Mouse (Mus musculus): Measurements from ENCODE around the gene Fkrp. TPM values are rescaled to one million over a fixed set of nuclear protein-coding genes. Genes with fewer than 3 reads are reported as not detected.

The Fkrp gene
- polyA plus RNA-seq, 1 experiment, result 41.7 TPM

GRCm38 (mm10) chr7:16809739-16810138 is 6.8 kb downstream of the Fkrp start:
- peak; percentile 71 for DNase-seq
- TF ChIP-seq POLR2A (IDR thresholded peaks at IDR 0.05; ENCODE audit: borderline replicate concordance, extremely low read depth, low read depth, low read length) (no peak), CTCF (IDR thresholded peaks at IDR 0.05; ENCODE audit: insufficient read depth, low read length) (peak; percentile 96)
- H3K4me3 ChIP-seq (replicated peaks; ENCODE audit: extremely low read depth, low read depth, low read length), result no peak overlapping the region
- 23% methylated on average over 10 of the region's 10 CpGs for WGBS
- H3K4me1 ChIP-seq (ENCODE audit: control insufficient read depth, insufficient read depth, low read length), result no peaks in the 10 kb centered on the region

- DNase-seq, result no peak
- TF ChIP-seq POLR2A (IDR thresholded peaks at IDR 0.05; ENCODE audit: borderline replicate concordance, extremely low read depth, low read depth, low read length), result no peak
- no peak for TF ChIP-seq CTCF (IDR thresholded peaks at IDR 0.05; ENCODE audit: insufficient read depth, low read length)
- no peaks in the 10 kb centered on the region for H3K4me1 ChIP-seq (ENCODE audit: control insufficient read depth, insufficient read depth, low read length)
- 65% methylated on average over 9 of the region's 9 CpGs for WGBS
- H3K4me3 ChIP-seq (replicated peaks; ENCODE audit: extremely low read depth, low read depth, low read length), result no peak overlapping the region
These were observed 7.9 kb downstream of the Fkrp start for GRCm38 (mm10) chr7:16808647-16809046.

- TF ChIP-seq CTCF (IDR thresholded peaks at IDR 0.05; ENCODE audit: insufficient read depth, low read length) (peak; percentile 20; the same call in 1 of the 2 replicates), POLR2A (IDR thresholded peaks at IDR 0.05; ENCODE audit: borderline replicate concordance, extremely low read depth, low read depth, low read length) (no peak)
- 84% methylated on average over 9 of the region's 9 CpGs for WGBS
These were observed 8.6 kb downstream of the Fkrp start for GRCm38 (mm10) chr7:16807936-16808335.

GRCm38 (mm10) chr7:16804409-16805028 is 12.0 kb downstream of the Fkrp start:
- H3K4me3 ChIP-seq (replicated peaks; ENCODE audit: extremely low read depth, low read depth, low read length), result no peak overlapping the region
- H3K4me1 ChIP-seq (ENCODE audit: control insufficient read depth, insufficient read depth, low read length), result no peaks in the 10 kb centered on the region
- no peak for DNase-seq
- WGBS, result 25% methylated on average over 8 of the region's 8 CpGs
- TF ChIP-seq POLR2A (IDR thresholded peaks at IDR 0.05; ENCODE audit: borderline replicate concordance, extremely low read depth, low read depth, low read length) (no peak), CTCF (IDR thresholded peaks at IDR 0.05; ENCODE audit: insufficient read depth, low read length) (0 out of 2 replicates have a peak, but pooled peaks have one; percentile 0)

More at GRCm38 (mm10) chr7:16807936-16808335, 8.6 kb downstream of the Fkrp start:
- no peaks in the 10 kb centered on the region for H3K4me1 ChIP-seq (ENCODE audit: control insufficient read depth, insufficient read depth, low read length)
- no peak overlapping the region for H3K4me3 ChIP-seq (replicated peaks; ENCODE audit: extremely low read depth, low read depth, low read length)
- no peak for DNase-seq

- whole genome bisulfite sequencing, result 76% methylated on average over 5 of the region's 5 CpGs
- no peak for TF ChIP-seq CTCF (IDR thresholded peaks at IDR 0.05; ENCODE audit: insufficient read depth, low read length)
- TF ChIP-seq POLR2A (IDR thresholded peaks at IDR 0.05; ENCODE audit: borderline replicate concordance, extremely low read depth, low read depth, low read length), result no peak
- Histone ChIP-seq H3K4me3 (replicated peaks; ENCODE audit: extremely low read depth, low read depth, low read length) (no peak overlapping the region), H3K4me1 (ENCODE audit: control insufficient read depth, insufficient read depth, low read length) (0 out of 2 replicates have a peak, but pooled peaks cover 5% of the 10 kb centered on the region)
- no peak for DNase-seq
These were observed 21.6 kb downstream of the Fkrp start for GRCm38 (mm10) chr7:16794886-16795285.

- 0 out of 2 replicates have a peak, but pooled peaks cover 5% of the 10 kb centered on the region for H3K4me1 ChIP-seq (ENCODE audit: control insufficient read depth, insufficient read depth, low read length)
- DNase-seq, result peak; percentile 56
- no peak for TF ChIP-seq CTCF (IDR thresholded peaks at IDR 0.05; ENCODE audit: insufficient read depth, low read length)
- no peak for TF ChIP-seq POLR2A (IDR thresholded peaks at IDR 0.05; ENCODE audit: borderline replicate concordance, extremely low read depth, low read depth, low read length)
- no peak overlapping the region for H3K4me3 ChIP-seq (replicated peaks; ENCODE audit: extremely low read depth, low read depth, low read length)
- 64% methylated on average over 19 of the region's 19 CpGs for WGBS
These were observed 23.4 kb downstream of the Fkrp start for GRCm38 (mm10) chr7:16793010-16793725.

- DNase-seq, result peak; percentile 76
- TF ChIP-seq CTCF (IDR thresholded peaks at IDR 0.05; ENCODE audit: insufficient read depth, low read length) (no peak), POLR2A (IDR thresholded peaks at IDR 0.05; ENCODE audit: borderline replicate concordance, extremely low read depth, low read depth, low read length) (no peak; the same call in 1 of the 2 replicates)
- Histone ChIP-seq H3K4me3 (replicated peaks; ENCODE audit: extremely low read depth, low read depth, low read length) (no peak overlapping the region), H3K4me1 (ENCODE audit: control insufficient read depth, insufficient read depth, low read length) (0 out of 2 replicates have a peak, but pooled peaks cover 5% of the 10 kb centered on the region)
- 20% methylated on average over 5 of the region's 5 CpGs for WGBS
These were observed 24.2 kb downstream of the Fkrp start for GRCm38 (mm10) chr7:16792316-16792715.

- DNase-seq, result no peak
- Histone ChIP-seq H3K4me1 (ENCODE audit: control insufficient read depth, insufficient read depth, low read length) (peaks cover 2% of the 10 kb centered on the region), H3K4me3 (replicated peaks; ENCODE audit: extremely low read depth, low read depth, low read length) (no peak overlapping the region)
- 74% methylated on average over 8 of the region's 8 CpGs for WGBS
- TF ChIP-seq CTCF (IDR thresholded peaks at IDR 0.05; ENCODE audit: insufficient read depth, low read length) (no peak), POLR2A (IDR thresholded peaks at IDR 0.05; ENCODE audit: borderline replicate concordance, extremely low read depth, low read depth, low read length) (no peak)
These were observed 30.9 kb downstream of the Fkrp start for GRCm38 (mm10) chr7:16785541-16786083.

GRCm38 (mm10) chr7:16784498-16784976 is 32.0 kb downstream of the Fkrp start:
- peak; percentile 28; the same call in 1 of the 2 replicates for TF ChIP-seq POLR2A (IDR thresholded peaks at IDR 0.05; ENCODE audit: borderline replicate concordance, extremely low read depth, low read depth, low read length)
- no peak for TF ChIP-seq CTCF (IDR thresholded peaks at IDR 0.05; ENCODE audit: insufficient read depth, low read length)
- Histone ChIP-seq H3K4me1 (ENCODE audit: control insufficient read depth, insufficient read depth, low read length) (peaks cover 2% of the 10 kb centered on the region), H3K4me3 (replicated peaks; ENCODE audit: extremely low read depth, low read depth, low read length) (peak overlapping the region; percentile 29)
- DNase-seq, result peak; percentile 64
- WGBS, result 56% methylated on average over 10 of the region's 10 CpGs

Measured in lung, adult 2 months (tissue).